Mouse (Mus musculus) stomach, embryonic 15.5 days (tissue): ENCODE data around the gene Ttll8. TPM values are rescaled to one million over a fixed set of nuclear protein-coding genes. Genes with fewer than 3 reads are reported as not detected.
A peak's percentile ranks its signal among the peaks of the same experiment; 100 is the strongest.

Experiments
- ATAC-seq: fragments of 200-750 bp; cut with Nextera tagmentation; 2 replicates; pipeline ENCODE4 v1.8.0; 2017; ENCODE audit warnings: low read depth, moderate number of reproducible peaks, moderate TSS enrichment; ENCODE audit not compliant: insufficient read depth, low FRiP score
- H3K27ac ChIP-seq: fragments of 300-500 bp; sonication (generic); 2 replicates; pipeline ENCODE4 v1.5.1; 2015; ENCODE audit warnings: mild to moderate bottlenecking, inconsistent platforms
- H3K27me3 ChIP-seq: fragments of 300-500 bp; sonication (generic); replicated peaks from 2 replicates; pipeline ENCODE4 v1.6.1; 2015; ENCODE audit warnings: inconsistent platforms
- H3K36me3 ChIP-seq: fragments of 300-500 bp; sonication (generic); 2 replicates; pipeline ENCODE4 v1.6.1; 2015; ENCODE audit warnings: inconsistent platforms
- H3K4me1 ChIP-seq: fragments of 300-500 bp; sonication (generic); 2 replicates; pipeline ENCODE4 v1.6.1; 2015; ENCODE audit warnings: inconsistent platforms
- H3K4me2 ChIP-seq: fragments of 300-500 bp; sonication (generic); 2 replicates; pipeline ENCODE4 v1.6.1; 2015; ENCODE audit warnings: mild to moderate bottlenecking, inconsistent platforms
- H3K4me3 ChIP-seq: fragments of 300-500 bp; sonication (generic); replicated peaks from 2 replicates; pipeline ENCODE4 v1.5.1; 2015; ENCODE audit warnings: inconsistent platforms
- H3K9ac ChIP-seq: fragments of 300-500 bp; sonication (generic); 2 replicates; pipeline ENCODE4 v1.6.1; 2015; ENCODE audit warnings: inconsistent platforms
- H3K9me3 ChIP-seq: fragments of 300-500 bp; sonication (generic); 2 replicates; pipeline ENCODE4 v1.6.1; 2016; ENCODE audit warnings: inconsistent platforms
- WGBS: fragments of 180-500 bp; shearing (Covaris S2); methylation state at CpG from one replicate; pipeline ENCODE4 v1.1.7; 2015; 5-methylcytosine and 5-hydroxymethylcytosine counted together
- polyA plus RNA-seq: library from polyadenylated mRNA; unstranded; fragments of >200 nt; fragmentation: Nextera tagmentation; extraction: Ambion mirVana; gene quantifications from 2 replicates; pipeline ENCODE4 v1.2.1, GENCODE M21; 2015

Ttll8 gene
- polyA plus RNA-seq, 1 experiment from 2014 or later, result not detected

GRCm38 (mm10) chr15:88892252-88892651 lies 62.0 kb downstream of the Ttll8 start:
- no peak overlapping the region for H3K4me3 ChIP-seq
- ATAC-seq, result no peak
- H3K4me1 ChIP-seq, result 0 out of 2 replicates have a peak, but pooled peaks cover 13% of the 10 kb centered on the region
- H3K27me3 ChIP-seq, result no peaks in the 10 kb centered on the region
- H3K27ac ChIP-seq, result no peak overlapping the region
- H3K4me2 ChIP-seq, result no peak overlapping the region
- no peak overlapping the region for H3K9ac ChIP-seq
- no peaks in the 10 kb centered on the region for H3K9me3 ChIP-seq
- H3K36me3 ChIP-seq, result no peaks in the 10 kb centered on the region
- WGBS, result 92% methylated on average over 1 of the region's 1 CpGs

DNA sequence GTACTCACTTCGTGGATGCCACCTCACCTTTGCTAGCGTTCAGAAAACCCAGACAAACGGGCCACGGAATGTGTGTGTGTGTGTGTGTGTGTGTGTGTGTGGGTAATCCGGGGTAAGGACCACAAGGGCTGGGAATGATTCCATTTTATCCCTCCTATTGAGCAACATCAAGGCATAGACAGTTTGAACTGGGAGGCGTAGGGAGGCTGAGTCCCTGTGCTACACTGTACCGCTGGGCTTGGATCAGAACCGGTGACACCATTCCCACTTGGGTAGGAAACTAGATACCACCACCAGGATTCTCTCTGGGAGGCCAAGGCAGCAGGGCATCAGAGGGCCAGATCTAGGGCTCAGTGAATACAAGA lies 62.6 kb downstream of the Ttll8 start:
- no peak overlapping the region for H3K9ac ChIP-seq
- H3K4me1 ChIP-seq, result 0 out of 2 replicates have a peak, but pooled peaks cover 13% of the 10 kb centered on the region
- no peaks in the 10 kb centered on the region for H3K9me3 ChIP-seq
- no peaks in the 10 kb centered on the region for H3K27me3 ChIP-seq
- peak overlapping the region; percentile 51 for H3K4me3 ChIP-seq
- no peak overlapping the region for H3K27ac ChIP-seq
- peak overlapping the region; percentile 98 for H3K4me2 ChIP-seq
- no peak for ATAC-seq
- WGBS, result 68% methylated on average over 8 of the region's 8 CpGs
- no peaks in the 10 kb centered on the region for H3K36me3 ChIP-seq

DNA sequence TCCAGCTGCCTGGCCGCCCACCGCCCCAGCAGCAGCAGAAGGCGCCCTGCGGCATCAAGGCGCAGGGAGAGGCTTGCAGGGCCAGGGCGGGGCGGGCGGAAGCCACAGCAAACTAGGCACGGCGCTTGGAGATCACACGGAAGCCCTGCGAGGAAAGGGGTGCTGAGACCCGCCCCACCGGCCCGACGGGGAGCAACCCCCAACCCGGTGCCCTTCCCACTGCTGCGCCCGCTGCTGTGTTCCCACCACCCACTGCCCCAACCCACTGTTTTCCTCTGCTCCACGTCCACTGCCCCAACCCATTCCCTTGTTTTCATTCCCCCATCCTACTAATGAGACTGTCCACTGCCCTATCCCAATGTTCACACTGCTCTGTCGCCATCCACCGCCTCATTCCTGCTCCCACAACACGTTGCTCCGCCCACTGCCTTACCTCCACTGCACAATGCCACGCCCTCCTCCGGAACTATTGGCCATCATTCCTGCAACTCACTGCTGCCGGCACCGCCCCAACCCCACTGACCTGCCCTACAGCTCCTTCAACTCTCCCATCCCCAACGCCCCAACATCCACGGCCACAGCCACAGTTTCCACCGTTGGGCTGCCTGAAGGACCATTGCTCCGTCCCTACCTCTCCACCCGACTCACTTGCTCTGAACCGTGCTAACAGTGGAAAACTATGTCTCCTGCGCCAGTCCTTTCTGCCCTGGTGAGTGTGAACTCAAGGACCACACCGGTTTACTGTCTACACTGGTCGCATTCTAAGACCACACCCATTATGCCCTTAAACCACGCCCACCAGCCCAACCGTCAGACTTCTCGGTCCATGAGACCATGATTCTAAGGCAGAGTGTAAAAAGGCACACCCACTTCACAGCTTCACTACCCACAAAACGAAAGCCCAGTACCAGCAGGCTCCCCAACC lies 63.2 kb downstream of the Ttll8 start:
- no peaks in the 10 kb centered on the region for H3K36me3 ChIP-seq
- peak overlapping the region; percentile 29; the same call in 1 of the 2 replicates for H3K9ac ChIP-seq
- peak overlapping the region; percentile 51 for H3K4me3 ChIP-seq
- 2% methylated on average over 37 of the region's 41 CpGs for WGBS
- peak; percentile 93 for ATAC-seq
- H3K9me3 ChIP-seq, result no peaks in the 10 kb centered on the region
- no peaks in the 10 kb centered on the region for H3K27me3 ChIP-seq
- 0 out of 2 replicates have a peak, but pooled peaks cover 13% of the 10 kb centered on the region for H3K4me1 ChIP-seq
- H3K4me2 ChIP-seq, result peak overlapping the region; percentile 98
- H3K27ac ChIP-seq, result no peak overlapping the region

DNA sequence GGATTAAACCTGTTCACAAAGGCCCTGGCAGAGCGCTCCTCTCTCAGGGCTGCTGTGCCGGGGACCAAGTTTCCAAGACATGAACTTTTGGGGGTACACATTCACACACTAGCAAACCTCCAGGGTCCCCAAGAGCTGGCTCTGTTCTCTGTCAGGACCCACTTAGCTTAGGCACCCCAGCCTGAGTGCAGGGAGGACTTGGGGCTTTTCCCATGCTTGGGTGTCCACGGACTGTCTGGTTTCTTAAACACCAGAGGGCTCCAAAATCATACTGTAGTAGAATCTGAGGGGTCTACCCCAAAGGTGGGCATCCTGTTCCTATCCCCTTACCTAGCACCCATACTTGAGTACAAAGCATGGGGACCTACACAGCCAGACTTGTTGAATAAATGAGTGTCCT lies 64.2 kb downstream of the Ttll8 start:
- H3K36me3 ChIP-seq, result no peaks in the 10 kb centered on the region
- WGBS, result 80% methylated on average over 3 of the region's 3 CpGs
- no peak overlapping the region for H3K4me3 ChIP-seq
- peak overlapping the region; percentile 98 for H3K4me2 ChIP-seq
- H3K4me1 ChIP-seq, result 0 out of 2 replicates have a peak, but pooled peaks cover 13% of the 10 kb centered on the region
- no peaks in the 10 kb centered on the region for H3K27me3 ChIP-seq
- H3K9me3 ChIP-seq, result no peaks in the 10 kb centered on the region
- no peak overlapping the region for H3K9ac ChIP-seq
- no peak overlapping the region for H3K27ac ChIP-seq
- ATAC-seq, result no peak

DNA sequence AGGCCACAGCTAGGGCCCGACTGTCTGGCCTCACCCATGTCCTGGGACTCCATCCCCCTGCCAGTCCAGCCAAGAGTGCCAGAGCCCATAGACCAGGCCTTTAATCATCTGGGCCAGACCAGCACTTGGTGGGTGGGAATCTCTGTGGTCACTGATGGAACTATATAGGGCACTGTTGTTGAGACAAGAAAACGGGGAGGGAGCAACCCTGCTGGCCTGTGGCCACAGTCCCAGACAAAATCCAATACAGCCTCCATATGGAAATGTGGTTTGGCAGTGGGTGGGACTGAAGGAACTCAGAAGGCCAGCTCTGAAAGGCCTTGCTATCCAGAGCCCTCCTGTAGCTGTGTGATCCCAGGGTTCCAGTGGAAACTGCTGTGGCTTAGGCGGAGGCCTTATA lies 65.2 kb downstream of the Ttll8 start:
- H3K4me3 ChIP-seq, result no peak overlapping the region
- no peak overlapping the region for H3K27ac ChIP-seq
- no peaks in the 10 kb centered on the region for H3K27me3 ChIP-seq
- no peaks in the 10 kb centered on the region for H3K9me3 ChIP-seq
- no peak overlapping the region for H3K4me2 ChIP-seq
- ATAC-seq, result no peak
- no peaks in the 10 kb centered on the region for H3K36me3 ChIP-seq
- H3K4me1 ChIP-seq, result 0 out of 2 replicates have a peak, but pooled peaks cover 13% of the 10 kb centered on the region
- H3K9ac ChIP-seq, result no peak overlapping the region
- 83% methylated on average over 3 of the region's 3 CpGs for WGBS

DNA sequence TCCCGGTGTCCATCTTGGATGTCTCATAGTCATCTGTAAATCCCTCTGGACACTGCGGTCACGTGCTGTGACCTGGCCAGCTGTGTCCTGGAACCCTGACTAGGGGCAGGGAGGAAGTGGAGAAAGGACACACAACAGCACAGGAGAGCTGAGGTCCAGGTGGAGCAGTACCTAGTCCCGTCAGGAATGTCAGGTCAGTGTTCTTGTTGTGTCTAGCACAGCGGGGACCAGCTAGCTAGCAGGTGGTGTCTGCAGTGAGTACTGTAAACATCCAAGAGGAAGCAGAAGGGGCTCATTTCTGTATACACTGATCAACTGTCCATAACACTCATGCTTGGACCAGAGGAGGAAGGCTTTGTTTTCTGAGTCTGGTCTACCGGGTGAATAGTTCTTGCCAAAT lies 68.8 kb downstream of the Ttll8 start:
- Histone ChIP-seq H3K27ac (no peak overlapping the region), H3K27me3 (no peaks in the 10 kb centered on the region), H3K36me3 (no peaks in the 10 kb centered on the region), H3K4me1 (0 out of 2 replicates have a peak, but pooled peaks cover 8% of the 10 kb centered on the region), H3K4me3 (no peak overlapping the region), H3K9me3 (no peaks in the 10 kb centered on the region), H3K4me2 (no peak overlapping the region), H3K9ac (no peak overlapping the region)
- WGBS, result 68% methylated on average over 6 of the region's 6 CpGs
- ATAC-seq, result no peak

DNA sequence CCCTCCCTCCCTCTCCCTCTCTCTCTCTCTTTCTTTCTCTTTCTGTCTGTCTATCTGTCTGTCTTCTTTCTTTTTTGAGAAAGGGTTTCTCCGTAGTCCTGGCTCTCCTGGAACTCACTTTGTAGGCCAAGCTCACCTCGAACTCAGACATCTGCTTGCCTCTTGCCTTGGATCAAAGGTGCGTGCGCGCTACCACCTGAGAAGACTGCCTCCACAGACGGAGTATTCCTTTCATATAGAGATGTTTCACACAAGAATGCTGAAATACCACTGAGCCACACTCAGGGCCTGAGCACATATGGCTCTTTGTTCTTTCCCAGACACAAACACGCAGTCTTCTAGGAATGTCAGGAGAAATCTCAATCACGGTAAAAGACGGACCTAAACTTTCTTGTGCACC lies 70.9 kb downstream of the Ttll8 start:
- WGBS, result 80% methylated on average over 9 of the region's 9 CpGs
- no peaks in the 10 kb centered on the region for H3K36me3 ChIP-seq
- no peak for ATAC-seq

DNA sequence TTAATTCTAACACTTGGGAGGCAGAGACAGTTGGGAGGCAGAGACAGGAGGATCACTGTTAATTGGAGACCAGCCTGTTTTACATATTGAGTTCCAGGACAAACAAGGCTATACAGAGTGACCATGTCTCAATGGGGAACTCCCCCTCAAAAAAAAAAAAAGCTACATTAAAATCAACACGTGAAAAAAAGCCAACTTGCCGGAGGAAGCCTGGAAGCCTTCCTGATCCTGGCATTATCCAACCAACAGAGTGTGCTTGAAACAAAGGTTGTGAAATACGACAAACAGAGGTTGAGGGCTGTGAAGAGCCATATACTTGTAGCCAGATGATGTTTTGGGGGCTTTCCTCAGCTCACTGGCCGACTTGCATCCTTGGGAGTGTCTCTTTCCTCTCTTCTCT lies 71.4 kb downstream of the Ttll8 start:
- no peak for ATAC-seq
- 63% methylated on average over 4 of the region's 4 CpGs for WGBS
- H3K4me3 ChIP-seq, result no peak overlapping the region
- H3K36me3 ChIP-seq, result no peaks in the 10 kb centered on the region
- H3K4me1 ChIP-seq, result no peaks in the 10 kb centered on the region
- H3K27me3 ChIP-seq, result no peaks in the 10 kb centered on the region
- H3K4me2 ChIP-seq, result no peak overlapping the region
- H3K27ac ChIP-seq, result no peak overlapping the region
- H3K9ac ChIP-seq, result no peak overlapping the region
- H3K9me3 ChIP-seq, result no peaks in the 10 kb centered on the region

More for the DNA sequence above, 70.9 kb downstream of the Ttll8 start:
- Histone ChIP-seq H3K9ac (no peak overlapping the region), H3K4me3 (no peak overlapping the region), H3K4me1 (no peaks in the 10 kb centered on the region), H3K27ac (no peak overlapping the region), H3K27me3 (no peaks in the 10 kb centered on the region), H3K9me3 (no peaks in the 10 kb centered on the region), H3K4me2 (no peak overlapping the region)

- no peaks in the 10 kb centered on the region for H3K27me3 ChIP-seq
- H3K4me2 ChIP-seq, result no peak overlapping the region
- no peaks in the 10 kb centered on the region for H3K9me3 ChIP-seq
- H3K4me1 ChIP-seq, result no peaks in the 10 kb centered on the region
- H3K27ac ChIP-seq, result no peak overlapping the region
- WGBS, result 59% methylated on average over 22 of the region's 22 CpGs
- H3K36me3 ChIP-seq, result no peaks in the 10 kb centered on the region
- ATAC-seq, result no peak
- no peak overlapping the region for H3K4me3 ChIP-seq
- no peak overlapping the region for H3K9ac ChIP-seq
Observed at GRCm38 (mm10) chr15:88881253-88882044, 72.8 kb downstream of the Ttll8 start.

DNA sequence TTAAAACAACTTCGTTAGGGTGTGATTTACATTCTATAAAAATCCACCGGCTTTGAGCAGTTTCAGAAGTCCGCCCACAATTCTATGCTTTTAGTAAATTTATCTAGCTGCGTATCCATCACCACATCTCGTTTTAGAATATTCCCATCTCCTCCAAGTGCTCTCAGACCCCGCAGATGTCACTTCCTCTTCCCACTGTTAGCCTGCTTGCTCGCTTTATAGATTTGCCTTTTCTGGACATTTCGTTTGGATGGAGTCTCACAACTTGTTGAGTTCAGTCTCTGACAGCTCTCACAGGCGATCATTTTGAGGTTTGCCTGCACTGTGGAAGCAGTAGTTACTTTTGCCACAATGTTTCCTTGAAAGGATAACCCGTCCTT lies 77.2 kb downstream of the Ttll8 start:
- Histone ChIP-seq H3K9me3 (no peaks in the 10 kb centered on the region), H3K4me1 (peaks cover 6% of the 10 kb centered on the region; the same call in 1 of the 2 replicates), H3K27me3 (no peaks in the 10 kb centered on the region), H3K4me3 (no peak overlapping the region), H3K4me2 (no peak overlapping the region), H3K27ac (no peak overlapping the region), H3K9ac (no peak overlapping the region), H3K36me3 (no peaks in the 10 kb centered on the region)
- WGBS, result 79% methylated on average over 10 of the region's 10 CpGs
- no peak for ATAC-seq

GRCm38 (mm10) chr15:88876155-88877020 lies 77.8 kb downstream of the Ttll8 start:
- peak overlapping the region; percentile 33; the same call in 1 of the 2 replicates for H3K4me2 ChIP-seq
- H3K9ac ChIP-seq, result no peak overlapping the region
- H3K27me3 ChIP-seq, result no peaks in the 10 kb centered on the region
- 12% methylated on average over 28 of the region's 28 CpGs for WGBS
- no peak overlapping the region for H3K27ac ChIP-seq
- H3K4me3 ChIP-seq, result no peak overlapping the region
- H3K4me1 ChIP-seq, result peaks cover 6% of the 10 kb centered on the region; the same call in 1 of the 2 replicates
- peak; percentile 40 for ATAC-seq
- no peaks in the 10 kb centered on the region for H3K9me3 ChIP-seq
- H3K36me3 ChIP-seq, result no peaks in the 10 kb centered on the region
